Mouse (Mus musculus) WW6 (cell line): ENCODE results near the gene Rtp2.
A peak's percentile ranks its signal among the peaks of the same experiment; 100 is the strongest.
"Not testable (repeated sequence)": the region's sequence is repeated elsewhere in the genome, so short reads cannot be mapped to it uniquely, and the experiment has no call there.

Source experiments
- DNase-seq: peaks from one replicate; pipeline ENCODE4 v3.0.0-alpha.2; 2013; ENCODE audit warnings: low read depth, low spot score

The Rtp2 gene

GRCm38 (mm10) chr16:23952101-23952727 lies 20.0 kb upstream of the Rtp2 start:
- DNase-seq, result no peak

DNA sequence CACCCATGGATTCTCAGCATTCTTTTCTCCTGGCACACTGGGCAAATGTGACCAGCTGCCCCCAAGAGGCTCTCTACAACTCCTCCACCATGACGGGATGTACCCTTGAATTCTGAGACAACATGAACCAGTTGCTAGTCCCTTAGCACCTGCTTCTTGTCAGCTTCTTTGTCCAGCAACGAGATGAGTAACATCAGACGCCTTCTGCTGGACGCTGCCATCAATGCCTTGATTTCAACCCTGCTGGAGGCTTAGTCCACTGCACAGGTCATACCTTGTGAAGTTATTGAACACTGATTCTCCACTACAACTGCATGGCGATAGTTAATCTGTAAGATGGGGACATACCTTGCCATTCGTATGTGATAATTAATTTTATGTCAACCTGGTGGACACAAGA lies 15.5 kb upstream of the Rtp2 start:
- no peak for DNase-seq

DNA sequence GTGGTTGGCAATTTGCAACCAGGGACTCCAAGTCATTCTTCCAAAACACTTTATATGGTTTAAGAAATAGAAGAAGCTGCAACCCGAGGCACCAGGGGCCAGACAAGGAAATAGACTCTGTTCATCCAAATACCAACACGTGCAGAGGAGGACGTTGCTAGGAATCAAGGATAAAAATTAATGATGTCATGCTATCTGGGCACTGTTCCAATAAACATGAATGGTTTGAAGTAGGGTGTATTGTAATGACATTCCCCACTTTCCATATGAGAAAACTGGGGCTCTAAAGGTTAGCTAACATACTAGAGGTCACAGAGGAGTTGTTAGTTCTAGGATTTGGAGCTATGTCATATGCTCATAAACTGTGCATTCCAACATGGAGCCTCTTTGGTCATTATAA lies 12.6 kb upstream of the Rtp2 start:
- no peak for DNase-seq

- no peak for DNase-seq
These were observed 2.2 kb upstream of the Rtp2 start for GRCm38 (mm10) chr16:23934397-23934796.

DNA sequence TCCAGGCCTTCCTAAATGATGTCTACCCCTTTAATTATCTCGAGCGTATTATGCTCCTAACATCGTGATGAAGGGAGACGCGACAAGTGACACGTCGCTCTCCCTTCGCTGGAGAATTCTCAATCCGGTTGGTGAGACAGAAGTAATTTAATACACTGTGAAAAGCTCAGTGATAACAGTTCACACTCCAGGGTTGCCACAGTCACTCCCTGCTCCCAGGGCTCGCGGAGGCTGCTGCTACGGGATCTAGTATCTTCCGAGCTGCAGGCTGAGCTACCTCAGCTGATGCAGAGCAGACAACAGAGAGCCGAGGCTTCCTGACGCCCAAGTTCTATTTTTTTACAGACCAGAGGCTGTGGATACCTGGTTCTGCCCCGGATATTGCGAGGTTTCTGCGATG lies 919 bp downstream of the Rtp2 start:
- no peak for DNase-seq

DNA sequence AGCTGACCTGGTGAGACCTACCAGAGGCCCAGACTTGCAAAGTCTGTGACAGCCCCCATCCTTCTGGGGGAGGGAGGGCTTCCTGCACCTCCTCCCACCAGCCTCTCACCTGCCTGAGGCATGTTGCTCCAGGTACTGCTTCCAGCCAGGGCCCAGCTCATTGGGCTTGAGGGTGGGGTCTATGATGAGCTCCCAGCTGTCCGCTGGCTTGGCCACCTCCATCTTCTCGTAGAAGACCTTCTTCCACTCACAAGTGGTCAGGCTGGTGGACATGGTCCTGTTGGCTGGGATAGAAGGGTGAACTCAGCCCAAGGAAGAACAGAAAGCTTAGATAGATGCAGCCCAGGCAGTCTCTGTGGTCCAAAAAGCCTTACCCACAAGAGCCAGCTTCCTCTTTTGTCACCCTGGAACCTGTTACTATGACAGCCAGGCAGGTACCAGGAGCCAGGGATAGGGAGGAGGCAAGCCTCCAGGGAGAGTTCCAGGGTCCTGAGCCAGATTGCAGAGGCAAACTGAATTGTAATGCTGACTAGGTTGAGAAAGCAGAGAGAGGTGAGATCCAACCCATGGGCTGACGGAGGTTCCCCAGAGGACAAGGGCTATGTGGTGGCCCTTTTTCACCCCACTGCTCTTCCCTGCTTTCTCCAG lies 1.6 kb downstream of the Rtp2 start:
- DNase-seq, result no peak

DNA sequence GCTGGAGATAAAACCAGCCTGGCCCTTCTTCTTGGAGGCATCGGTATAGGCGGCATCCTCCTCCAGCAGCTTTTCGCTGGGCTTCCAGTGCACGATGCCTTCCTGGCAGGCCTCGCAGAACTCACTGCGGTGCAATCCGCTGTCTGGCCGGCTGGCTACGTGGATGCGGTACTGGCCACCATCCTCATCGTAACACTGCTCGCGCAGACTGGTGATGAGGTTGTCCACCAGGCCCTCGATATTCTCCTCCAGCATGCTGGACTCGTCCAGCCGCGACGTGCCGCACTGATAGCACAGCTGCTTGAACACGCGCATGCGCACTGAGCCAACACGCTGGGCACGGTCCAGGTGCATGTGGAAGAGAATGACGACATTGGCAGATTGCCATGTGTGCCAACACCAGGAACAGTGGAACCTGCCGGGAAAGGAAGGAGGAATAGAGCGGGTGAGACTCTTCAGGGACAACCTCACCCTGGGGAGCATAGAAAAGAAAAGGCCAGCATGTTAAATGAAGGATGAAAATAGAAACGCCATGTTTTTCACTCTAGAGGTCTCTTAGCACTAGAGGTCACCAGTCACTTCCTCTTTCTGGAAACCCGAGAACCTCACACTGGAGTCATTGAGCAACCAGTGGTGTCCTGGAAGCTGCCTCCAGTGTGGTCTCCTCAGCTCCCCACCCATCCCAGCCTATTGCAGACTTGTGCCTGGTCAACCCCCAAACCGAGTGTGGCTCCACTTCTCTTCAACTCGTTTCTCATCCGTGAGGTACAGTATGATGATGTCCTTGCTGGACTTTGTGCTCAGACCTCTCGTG lies 4.7 kb downstream of the Rtp2 start:
- DNase-seq, result no peak

DNA sequence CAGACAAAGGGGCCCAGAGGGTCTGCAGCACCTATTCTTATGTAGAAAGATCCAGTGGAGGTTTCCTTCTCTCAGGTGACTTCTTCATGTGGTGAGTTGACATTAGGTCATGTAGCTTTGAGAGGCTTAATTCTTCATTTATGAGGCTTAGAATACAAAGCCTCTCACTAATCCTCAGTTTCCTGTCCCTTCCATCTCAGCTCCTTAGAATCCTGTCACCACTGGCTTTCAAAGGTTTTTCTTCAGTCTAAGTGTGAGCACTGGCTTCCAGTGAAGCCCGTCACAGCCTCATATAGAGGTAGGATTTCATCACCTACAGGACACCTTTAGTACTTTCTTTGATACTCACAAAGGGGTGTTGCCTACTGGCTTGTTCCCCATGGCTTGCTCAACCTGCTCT lies 9.3 kb downstream of the Rtp2 start:
- no peak for DNase-seq

DNA sequence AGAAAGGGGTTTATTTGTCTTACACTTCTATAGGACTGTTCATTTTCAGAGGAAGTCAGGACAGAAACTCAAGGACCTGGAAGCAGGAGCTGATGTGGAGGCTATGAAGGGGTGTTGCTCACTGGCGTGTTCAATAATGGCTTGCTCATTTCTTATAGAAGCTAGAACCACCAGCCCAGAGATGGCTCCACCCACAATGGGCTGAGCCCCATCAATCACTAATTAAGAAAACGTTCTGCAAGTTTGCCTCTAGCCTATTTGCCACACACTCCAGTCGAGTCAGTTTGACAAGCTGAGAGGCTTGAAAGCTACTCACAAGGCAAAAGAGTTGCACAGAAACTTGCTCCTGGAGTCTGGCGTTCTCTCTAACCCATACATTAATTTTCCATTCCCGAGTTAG lies 10.5 kb downstream of the Rtp2 start:
- DNase-seq, result no peak

- DNase-seq, result no peak
These were observed 12.8 kb downstream of the Rtp2 start for GRCm38 (mm10) chr16:23919418-23919817.

GRCm38 (mm10) chr16:23913401-23913800 lies 18.8 kb downstream of the Rtp2 start:
- DNase-seq, result no peak

DNA sequence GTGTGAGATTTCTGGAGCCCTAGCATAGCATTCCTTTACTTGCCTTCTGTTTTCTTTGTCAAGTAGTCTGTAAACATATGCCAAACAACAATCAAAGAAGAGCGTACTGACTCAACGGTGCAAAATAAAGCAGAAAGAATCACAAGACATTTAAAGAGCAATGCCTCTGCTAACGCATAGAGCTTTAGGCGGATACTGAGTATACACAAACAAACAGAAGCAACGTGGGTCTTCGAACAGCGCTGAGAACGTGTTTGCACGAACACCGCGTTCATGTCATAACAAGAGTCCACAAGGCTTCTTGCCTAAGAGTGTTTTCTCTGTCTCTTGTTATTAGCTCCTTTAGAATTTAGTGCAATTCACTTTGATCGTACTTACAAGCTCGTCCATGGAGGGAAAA lies 19.5 kb downstream of the Rtp2 start:
- DNase-seq, result no peak

DNA sequence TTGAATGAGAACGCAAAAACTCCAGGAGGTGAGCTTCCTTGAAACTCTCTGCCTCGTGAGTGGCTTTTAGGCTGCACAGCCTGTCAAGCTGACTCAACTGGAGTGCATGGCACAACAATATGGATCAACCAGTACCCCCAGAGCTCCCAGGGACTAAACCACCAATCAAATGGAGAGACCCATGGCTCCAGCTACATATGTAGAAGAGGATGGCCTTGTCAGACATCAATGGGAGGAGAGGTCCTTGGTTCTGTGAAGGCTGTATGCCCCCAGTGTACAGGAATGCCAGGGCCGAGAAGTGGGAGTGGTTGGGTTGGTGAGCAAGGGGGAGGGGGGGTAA lies 23.2 kb downstream of the Rtp2 start:
- DNase-seq, result not testable (repeated sequence)

- DNase-seq, result not testable (repeated sequence)
These were observed 23.8 kb downstream of the Rtp2 start for GRCm38 (mm10) chr16:23908076-23909014.

- not testable (repeated sequence) for DNase-seq
These were observed 25.6 kb downstream of the Rtp2 start for GRCm38 (mm10) chr16:23906586-23906985.

DNA sequence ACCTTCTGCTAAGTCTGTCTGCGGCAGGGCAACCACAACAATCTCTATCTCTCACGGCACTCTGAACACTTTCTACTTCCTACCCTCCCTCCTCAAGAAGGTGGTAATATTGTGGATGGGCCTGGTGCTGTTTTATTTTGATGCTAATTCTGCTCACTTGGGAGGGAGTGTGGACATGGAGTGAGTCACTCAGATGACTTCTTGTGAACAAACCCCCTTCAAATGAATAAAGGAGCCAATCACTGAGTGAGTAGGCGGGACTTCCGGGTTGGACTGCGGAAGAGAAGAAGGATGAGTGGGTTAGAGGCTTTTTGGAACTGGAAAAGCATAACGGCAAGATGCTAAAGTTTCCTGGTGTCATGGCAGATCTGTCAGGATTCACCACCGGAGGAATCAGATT lies 30.8 kb downstream of the Rtp2 start:
- no peak for DNase-seq

DNA sequence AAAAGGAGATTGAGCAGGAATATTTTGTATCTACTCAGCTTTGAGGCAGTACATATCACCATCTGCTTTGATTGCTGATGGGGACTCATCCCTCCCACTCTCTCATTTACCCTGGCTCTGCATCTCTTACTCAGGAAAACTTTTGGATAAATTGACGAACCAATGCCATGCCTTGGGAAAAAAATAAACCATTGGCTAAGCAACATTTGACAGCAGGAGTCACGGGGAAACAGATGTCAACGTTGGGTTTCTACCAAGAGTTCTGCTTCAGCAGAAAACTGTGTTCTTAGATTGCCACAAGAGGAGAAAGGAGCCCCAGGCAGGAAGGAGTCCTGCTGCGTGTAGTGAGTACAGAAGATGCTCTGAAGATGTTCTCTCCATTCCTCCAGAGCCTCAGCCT lies 32.1 kb downstream of the Rtp2 start:
- DNase-seq, result no peak

GRCm38 (mm10) chr16:23898840-23899239 lies 33.4 kb downstream of the Rtp2 start:
- peak; percentile 52 for DNase-seq

DNA sequence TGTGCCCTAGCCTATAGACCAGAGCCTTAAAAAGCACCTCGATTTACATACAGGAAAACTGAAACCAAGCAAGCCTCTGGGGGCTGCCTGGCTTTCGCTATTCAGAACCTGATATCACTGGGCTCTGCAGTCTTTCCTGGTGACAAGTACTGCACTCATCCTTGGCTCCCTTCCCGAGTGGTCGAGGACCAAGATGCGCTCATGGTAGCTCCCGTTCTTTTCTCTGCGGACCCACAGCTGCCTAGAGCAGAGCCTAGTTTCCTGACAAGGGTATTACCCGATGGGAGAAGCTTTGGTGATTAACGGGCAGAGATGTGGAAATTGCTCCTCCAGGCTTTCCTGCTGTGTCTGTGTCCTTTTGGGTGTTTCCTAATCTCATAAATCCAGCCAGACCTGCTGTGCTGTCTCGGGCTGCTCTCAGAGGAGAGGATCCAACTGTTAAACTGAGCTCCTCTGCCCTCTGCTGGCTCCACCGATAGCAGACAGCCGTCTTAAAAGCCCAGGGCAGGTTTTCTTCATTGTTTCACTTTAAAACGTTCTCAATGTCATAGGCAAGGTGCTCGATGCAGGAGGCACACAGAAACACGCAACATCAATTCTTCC lies 34.1 kb downstream of the Rtp2 start:
- peak; percentile 39 for DNase-seq

- DNase-seq, result no peak
These were observed 34.7 kb downstream of the Rtp2 start for GRCm38 (mm10) chr16:23897486-23897885.

DNA sequence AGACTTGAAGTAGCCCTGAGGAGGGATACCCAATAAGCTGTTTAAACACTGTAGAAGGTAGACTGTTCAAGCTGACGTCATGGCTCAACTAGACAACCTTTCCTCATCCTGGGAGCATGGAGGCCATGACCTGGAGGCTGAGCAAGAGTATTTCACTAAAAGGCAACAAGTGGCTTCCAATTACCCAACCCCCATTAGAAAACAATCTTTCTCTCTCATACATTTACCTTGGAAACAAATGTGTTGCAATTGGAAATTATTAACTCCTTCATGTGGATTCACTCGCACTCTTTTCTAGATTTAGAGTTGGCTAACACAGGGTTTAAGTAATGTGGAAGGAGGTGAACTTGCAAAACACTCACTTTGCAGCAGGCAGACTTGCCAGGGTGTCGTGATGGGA lies 37.1 kb downstream of the Rtp2 start:
- no peak for DNase-seq
